Mouse (Mus musculus) hindbrain, embryonic 16.5 days (tissue): ENCODE measurements at regions not wholly inside any gene's neighbourhood (a gene's known extent, or its start where the extent isn't known, plus 50 kb on each side); places are given as distances from the start of the nearest gene placed in this dataset.

Experiments used
- ATAC-seq: fragments of 200-750 bp; cut with Nextera tagmentation; 2 replicates; pipeline ENCODE4 v1.8.0; 2017; ENCODE audit warnings: moderate TSS enrichment, moderate library complexity
- H3K27ac ChIP-seq: fragments of 300-500 bp; sonication (generic); 2 replicates; pipeline ENCODE4 v1.5.1; 2014; ENCODE audit warnings: low read depth, mild to moderate bottlenecking, control low read depth, low read length, moderate library complexity
- H3K27me3 ChIP-seq: fragments of 300-500 bp; sonication (generic); replicated peaks from 2 replicates; pipeline ENCODE4 v1.6.1; 2014; ENCODE audit warnings: low read length; ENCODE audit not compliant: control insufficient read depth, insufficient read depth
- H3K36me3 ChIP-seq: fragments of 300-500 bp; sonication (generic); 2 replicates; pipeline ENCODE4 v1.6.1; 2014; ENCODE audit warnings: mild to moderate bottlenecking, low read length, moderate library complexity, mixed read lengths; ENCODE audit not compliant: control insufficient read depth, insufficient read depth
- H3K4me1 ChIP-seq: fragments of 300-500 bp; sonication (generic); 2 replicates; pipeline ENCODE4 v1.6.1; 2014; ENCODE audit warnings: low read depth, low read length; ENCODE audit not compliant: control insufficient read depth, insufficient read depth
- H3K4me2 ChIP-seq: fragments of 300-500 bp; sonication (generic); 2 replicates; pipeline ENCODE4 v1.6.1; 2014; ENCODE audit warnings: mild to moderate bottlenecking, low read length, control low read depth, moderate library complexity
- H3K4me3 ChIP-seq: fragments of 300-500 bp; sonication (generic); 2 replicates; pipeline ENCODE4 v1.5.1; 2014; ENCODE audit warnings: mild to moderate bottlenecking, low read length, control low read depth, moderate library complexity
- H3K9ac ChIP-seq: fragments of 300-500 bp; sonication (generic); 2 replicates; pipeline ENCODE4 v1.6.1; 2014; ENCODE audit warnings: low read depth, mild to moderate bottlenecking, control low read depth, low read length, moderate library complexity
- H3K9me3 ChIP-seq: fragments of 300-500 bp; sonication (generic); 2 replicates; pipeline ENCODE4 v1.6.1; 2014; ENCODE audit warnings: mild to moderate bottlenecking, low read length, moderate library complexity; ENCODE audit not compliant: control insufficient read depth
- WGBS: fragments of 180-500 bp; shearing (Covaris S2); extraction: QIAGEN DNeasy Blood & Tissue Kit; methylation state at CpG from one replicate; pipeline ENCODE4 v1.1.7; 2014; 5-methylcytosine and 5-hydroxymethylcytosine counted together

GRCm38 (mm10) chr11:31745028-31745865 is 73.6 kb upstream of the Bod1 start:
- Histone ChIP-seq H3K9ac (no peak overlapping the region; the same call in 1 of the 2 replicates), H3K9me3 (no peaks in the 10 kb centered on the region), H3K4me1 (peaks cover 10% of the 10 kb centered on the region), H3K36me3 (no peaks in the 10 kb centered on the region), H3K4me2 (no peak overlapping the region), H3K4me3 (no peak overlapping the region), H3K27me3 (no peaks in the 10 kb centered on the region), H3K27ac (no peak overlapping the region)
- 51% methylated on average over 16 of the region's 16 CpGs for WGBS
- no peak for ATAC-seq

- WGBS, result 39% methylated on average over 5 of the region's 5 CpGs
- no peaks in the 10 kb centered on the region for H3K36me3 ChIP-seq
- H3K4me3 ChIP-seq, result no peak overlapping the region
- no peaks in the 10 kb centered on the region for H3K27me3 ChIP-seq
- ATAC-seq, result no peak
- no peak overlapping the region for H3K9ac ChIP-seq
- H3K4me1 ChIP-seq, result peaks cover 10% of the 10 kb centered on the region
- H3K4me2 ChIP-seq, result no peak overlapping the region
- H3K27ac ChIP-seq, result no peak overlapping the region
- no peaks in the 10 kb centered on the region for H3K9me3 ChIP-seq
Measured at GRCm38 (mm10) chr11:31745866-31746248, 74.2 kb upstream of the Bod1 start.

GRCm38 (mm10) chr11:31746488-31746887 is 74.8 kb upstream of the Bod1 start:
- ATAC-seq, result no peak
- H3K27me3 ChIP-seq, result no peaks in the 10 kb centered on the region
- H3K9me3 ChIP-seq, result no peaks in the 10 kb centered on the region
- H3K4me2 ChIP-seq, result no peak overlapping the region
- H3K27ac ChIP-seq, result no peak overlapping the region
- H3K4me3 ChIP-seq, result no peak overlapping the region
- H3K4me1 ChIP-seq, result peaks cover 10% of the 10 kb centered on the region
- 81% methylated on average over 6 of the region's 6 CpGs for WGBS
- H3K36me3 ChIP-seq, result no peaks in the 10 kb centered on the region
- H3K9ac ChIP-seq, result no peak overlapping the region

GRCm38 (mm10) chr11:31746939-31747338 is 75.3 kb upstream of the Bod1 start:
- Histone ChIP-seq H3K4me1 (peaks cover 10% of the 10 kb centered on the region), H3K27ac (no peak overlapping the region), H3K9me3 (no peaks in the 10 kb centered on the region), H3K27me3 (no peaks in the 10 kb centered on the region), H3K4me2 (no peak overlapping the region), H3K4me3 (no peak overlapping the region), H3K9ac (no peak overlapping the region), H3K36me3 (no peaks in the 10 kb centered on the region)
- no peak for ATAC-seq
- WGBS, result 87% methylated on average over 8 of the region's 8 CpGs

GRCm38 (mm10) chr11:31748275-31748815 is 76.7 kb upstream of the Bod1 start:
- no peak overlapping the region for H3K27ac ChIP-seq

GRCm38 (mm10) chr11:31751274-31751673 is 79.6 kb upstream of the Bod1 start:
- Histone ChIP-seq H3K4me2 (no peak overlapping the region), H3K36me3 (no peaks in the 10 kb centered on the region), H3K27me3 (no peaks in the 10 kb centered on the region), H3K9me3 (no peaks in the 10 kb centered on the region), H3K27ac (no peak overlapping the region), H3K4me1 (peaks cover 11% of the 10 kb centered on the region), H3K9ac (no peak overlapping the region), H3K4me3 (no peak overlapping the region)
- no peak for ATAC-seq
- 93% methylated on average over 1 of the region's 1 CpGs for WGBS

More at GRCm38 (mm10) chr11:31748275-31748815, 76.7 kb upstream of the Bod1 start:
- no peak overlapping the region for H3K9ac ChIP-seq
- no peak overlapping the region for H3K4me2 ChIP-seq
- no peak overlapping the region for H3K4me3 ChIP-seq
- no peaks in the 10 kb centered on the region for H3K9me3 ChIP-seq
- no peaks in the 10 kb centered on the region for H3K27me3 ChIP-seq
- no peaks in the 10 kb centered on the region for H3K36me3 ChIP-seq
- peaks cover 14% of the 10 kb centered on the region for H3K4me1 ChIP-seq
- WGBS, result 62% methylated on average over 5 of the region's 5 CpGs
- no peak for ATAC-seq

GRCm38 (mm10) chr11:31753211-31753610 is 81.5 kb upstream of the Bod1 start:
- 90% methylated on average over 3 of the region's 3 CpGs for WGBS
- no peak overlapping the region for H3K4me3 ChIP-seq
- peak overlapping the region; percentile 54 for H3K27ac ChIP-seq
- H3K4me2 ChIP-seq, result no peak overlapping the region
- H3K9me3 ChIP-seq, result no peaks in the 10 kb centered on the region
- no peaks in the 10 kb centered on the region for H3K36me3 ChIP-seq
- ATAC-seq, result peak; percentile 53
- no peak overlapping the region for H3K9ac ChIP-seq
- no peaks in the 10 kb centered on the region for H3K27me3 ChIP-seq
- peaks cover 11% of the 10 kb centered on the region for H3K4me1 ChIP-seq

- ATAC-seq, result peak; percentile 85
- Histone ChIP-seq H3K27ac (peak overlapping the region; percentile 57; the same call in 1 of the 2 replicates), H3K27me3 (no peaks in the 10 kb centered on the region), H3K4me1 (peaks cover 9% of the 10 kb centered on the region), H3K4me2 (no peak overlapping the region), H3K9me3 (no peaks in the 10 kb centered on the region), H3K4me3 (no peak overlapping the region), H3K9ac (no peak overlapping the region), H3K36me3 (no peaks in the 10 kb centered on the region)
- WGBS, result 37% methylated on average over 5 of the region's 5 CpGs
Measured at GRCm38 (mm10) chr11:31753711-31754161, 82.1 kb upstream of the Bod1 start.

- no peak for ATAC-seq
- no peaks in the 10 kb centered on the region for H3K27me3 ChIP-seq
- H3K9ac ChIP-seq, result no peak overlapping the region
- H3K4me3 ChIP-seq, result no peak overlapping the region
- H3K4me2 ChIP-seq, result no peak overlapping the region
- no peaks in the 10 kb centered on the region for H3K36me3 ChIP-seq
- 52% methylated on average over 4 of the region's 4 CpGs for WGBS
- H3K4me1 ChIP-seq, result peaks cover 9% of the 10 kb centered on the region
- H3K27ac ChIP-seq, result peak overlapping the region; percentile 9; the same call in 1 of the 2 replicates
- no peaks in the 10 kb centered on the region for H3K9me3 ChIP-seq
Measured at GRCm38 (mm10) chr11:31754416-31754815, 82.7 kb upstream of the Bod1 start.
